Mouse (Mus musculus) urinary bladder, postnatal 14 days (tissue): ENCODE measurements at regions not wholly inside any gene's neighbourhood (a gene's known extent, or its start where the extent isn't known, plus 50 kb on each side); places are given as distances from the start of the nearest gene placed in this dataset.

Experiments used
- DNase-seq: peaks from one replicate; pipeline ENCODE4 v3.0.0; 2021; ENCODE audit warnings: low spot score

DNA sequence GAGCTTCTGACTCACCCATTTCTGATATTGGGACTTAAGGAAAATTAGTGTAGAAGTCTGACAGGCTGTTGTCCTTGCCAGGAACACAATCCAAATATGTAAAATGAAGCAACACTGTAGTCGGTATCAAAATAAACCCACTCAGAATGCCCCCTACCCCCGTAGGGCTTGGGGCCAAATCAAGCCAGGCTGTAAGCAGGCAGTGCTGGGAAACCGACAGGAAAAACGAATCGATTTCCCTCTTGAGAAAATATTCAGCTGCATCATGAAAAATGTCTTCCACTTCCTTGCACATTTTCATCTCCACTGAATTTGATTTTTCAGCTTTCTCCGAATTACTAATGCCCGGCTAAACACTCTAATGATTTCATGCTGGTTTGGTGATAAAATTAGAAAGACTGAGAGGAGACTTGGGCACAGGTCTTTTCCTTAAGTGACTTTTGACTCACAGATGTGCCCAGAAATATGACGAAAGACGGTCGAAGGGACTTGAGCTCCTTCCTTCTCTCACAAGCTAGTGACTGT lies 485.7 kb downstream of the Fat4 start:
- no peak for DNase-seq

DNA sequence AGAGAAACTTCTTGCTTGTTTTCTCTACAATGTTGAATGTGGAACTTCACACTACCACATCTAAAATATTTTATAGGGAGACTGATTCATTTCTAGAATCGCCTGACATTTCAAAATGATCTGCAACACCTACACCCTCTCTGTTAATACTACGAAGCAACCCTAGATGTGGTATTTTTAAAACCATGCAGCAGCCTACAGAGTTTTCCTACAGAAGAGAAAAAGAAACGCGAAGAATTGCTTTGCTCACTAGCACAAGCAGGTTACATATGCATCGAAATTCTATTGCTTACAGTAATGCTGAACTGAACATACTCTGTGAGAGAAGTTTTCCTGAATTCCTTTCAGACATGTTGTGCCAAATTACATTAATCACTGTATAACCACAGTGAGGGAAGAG lies 488.7 kb downstream of the Fat4 start:
- no peak for DNase-seq

DNA sequence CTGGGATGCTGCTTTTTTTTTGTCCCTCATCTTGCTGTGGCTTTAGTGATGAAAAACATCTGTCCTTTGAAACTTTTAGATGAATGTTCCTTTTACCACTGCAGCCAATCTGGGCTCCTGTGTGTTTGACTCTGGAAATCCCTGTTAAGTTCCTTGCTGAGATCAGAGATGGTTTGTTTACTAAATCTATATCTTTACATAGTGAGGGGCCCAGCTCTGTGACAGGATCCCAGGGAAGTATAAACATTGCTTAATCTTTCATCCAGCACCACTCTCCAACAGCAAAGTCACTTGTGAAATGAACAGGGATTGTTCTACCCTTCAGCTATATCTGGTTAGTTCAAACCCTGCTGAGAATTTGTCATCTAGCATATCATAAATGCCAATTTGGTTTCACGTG lies 501.8 kb downstream of the Fat4 start:
- DNase-seq, result no peak

DNA sequence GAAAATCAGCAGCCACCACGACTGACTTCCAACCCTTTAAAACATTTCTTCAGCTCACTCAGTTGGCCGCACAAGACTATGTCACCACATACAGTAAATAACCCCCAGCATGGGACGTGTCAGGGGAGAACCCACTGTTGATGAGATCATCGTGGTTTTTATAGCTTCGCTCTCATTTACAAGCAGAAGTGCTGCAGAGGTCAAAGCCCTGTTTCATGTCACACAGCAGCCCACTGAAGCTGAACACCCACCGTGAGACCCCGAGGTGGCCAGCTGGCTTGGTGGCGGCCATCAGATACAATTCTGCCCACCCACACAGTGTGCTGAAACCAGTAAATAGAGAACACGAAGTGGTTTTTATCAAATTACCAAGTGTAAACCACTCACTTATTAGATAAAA lies 503.7 kb downstream of the Fat4 start:
- no peak for DNase-seq

DNA sequence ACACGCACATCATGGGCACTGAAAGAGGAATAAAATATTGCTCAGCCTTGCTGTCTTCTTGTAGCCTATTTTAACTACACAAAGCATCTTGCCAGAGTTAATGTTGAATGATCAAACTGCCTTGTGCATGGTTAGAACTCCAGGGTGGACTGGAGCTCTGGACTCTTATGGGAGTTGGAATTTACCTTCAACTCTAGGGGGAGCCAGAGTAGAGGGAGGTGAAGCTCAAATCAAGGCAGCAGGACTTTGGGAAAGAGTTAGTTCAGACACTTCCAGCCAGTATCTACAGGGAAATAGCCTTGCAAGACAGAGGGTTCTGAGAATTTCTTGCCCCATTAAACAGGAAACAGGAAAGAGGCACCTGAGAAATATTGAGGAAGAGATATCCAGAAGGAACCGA lies 505.3 kb downstream of the Fat4 start:
- DNase-seq, result no peak

DNA sequence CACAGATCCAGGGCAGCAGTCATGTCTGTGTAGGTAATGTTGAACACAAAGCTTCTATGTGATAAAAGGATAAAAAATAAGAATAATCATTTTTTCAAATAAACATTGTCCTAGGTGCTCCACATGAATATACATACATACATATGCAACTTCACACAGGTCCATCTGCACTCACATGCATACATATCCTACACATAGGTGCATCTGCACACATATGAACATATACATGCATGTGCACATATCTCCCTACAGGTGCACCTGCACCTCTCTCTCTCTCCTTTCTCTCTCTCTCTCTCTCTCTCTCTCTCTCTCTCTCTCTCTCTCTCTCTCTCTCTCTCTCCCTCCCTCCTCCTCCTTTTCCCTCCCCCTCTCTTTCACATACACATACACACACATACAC lies 509.9 kb downstream of the Fat4 start:
- DNase-seq, result no peak

DNA sequence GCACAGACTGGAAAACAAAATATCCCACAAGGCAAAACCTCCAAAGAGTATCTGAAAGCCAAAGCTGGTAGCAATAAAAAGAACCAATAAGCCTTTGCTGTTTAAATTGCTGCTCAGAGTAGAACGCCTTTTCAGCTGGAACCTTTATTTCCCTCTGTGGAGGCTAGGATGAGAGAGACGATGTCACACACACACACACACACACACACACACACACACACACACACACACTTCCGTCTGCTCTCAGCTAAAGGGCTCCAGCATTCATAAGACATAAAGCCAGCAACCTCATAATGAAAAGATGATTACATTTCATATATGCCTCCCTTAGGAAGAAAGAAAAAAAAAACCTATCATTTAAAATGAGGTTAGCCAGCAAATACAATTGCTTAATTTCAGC lies 510.5 kb downstream of the Fat4 start:
- DNase-seq, result no peak

DNA sequence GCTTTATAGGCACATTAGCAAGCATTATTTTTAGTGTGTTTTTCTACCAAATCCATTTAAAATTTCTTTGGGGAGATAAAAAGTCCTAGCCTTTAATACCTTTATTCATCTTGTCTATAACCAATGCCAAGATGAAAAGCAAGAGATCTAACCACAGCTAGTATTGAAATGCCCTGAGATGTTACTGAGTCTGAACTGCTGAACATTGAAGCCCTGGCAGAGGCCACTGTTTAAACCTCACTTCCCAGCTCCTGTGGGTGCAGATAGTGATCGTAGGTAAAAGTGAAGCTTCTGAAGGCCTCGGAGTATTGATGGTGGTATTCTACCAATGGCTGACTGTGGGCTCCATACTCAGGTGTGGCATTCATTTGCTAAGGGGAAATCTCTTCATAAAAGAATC lies 510.9 kb downstream of the Fat4 start:
- DNase-seq, result no peak

DNA sequence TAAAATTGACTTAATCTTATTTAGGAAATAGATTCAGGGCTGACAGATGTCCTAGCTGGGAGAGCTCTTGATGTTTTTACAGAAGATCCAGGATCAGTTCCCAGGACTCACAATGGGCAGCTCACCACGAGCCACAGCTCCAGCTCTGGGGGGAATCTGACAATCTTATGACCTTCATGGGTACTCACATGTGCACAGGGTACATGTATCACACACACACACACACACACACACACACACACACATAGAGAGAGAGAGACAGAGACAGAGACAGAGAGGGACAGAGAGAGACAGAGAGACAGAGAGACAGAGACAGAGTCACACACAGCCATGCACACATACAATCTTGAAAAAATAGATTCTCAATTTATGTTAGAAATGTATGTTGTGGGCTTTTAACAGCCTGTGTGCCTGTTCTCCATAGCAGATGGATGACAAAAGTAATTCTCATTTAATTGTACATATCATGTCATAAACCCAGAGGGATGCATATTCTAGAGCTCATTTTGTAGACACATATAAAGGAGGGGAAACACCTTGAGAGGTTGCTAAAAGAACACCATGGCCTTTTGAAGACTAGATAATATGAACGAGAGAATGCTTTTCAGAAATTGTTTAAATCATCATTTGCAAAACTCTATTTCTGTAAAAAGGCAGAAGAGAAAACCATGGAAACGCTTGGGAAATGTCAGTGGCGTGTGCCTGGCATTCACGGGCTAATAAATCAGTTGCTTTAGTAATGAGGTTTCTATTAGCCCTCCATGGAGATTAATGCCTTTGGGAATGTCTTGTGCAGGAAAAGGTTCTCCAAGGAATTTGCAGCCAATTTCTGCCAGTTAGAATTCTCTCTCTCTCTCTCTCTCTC lies 538.3 kb downstream of the Fat4 start:
- no peak for DNase-seq

DNA sequence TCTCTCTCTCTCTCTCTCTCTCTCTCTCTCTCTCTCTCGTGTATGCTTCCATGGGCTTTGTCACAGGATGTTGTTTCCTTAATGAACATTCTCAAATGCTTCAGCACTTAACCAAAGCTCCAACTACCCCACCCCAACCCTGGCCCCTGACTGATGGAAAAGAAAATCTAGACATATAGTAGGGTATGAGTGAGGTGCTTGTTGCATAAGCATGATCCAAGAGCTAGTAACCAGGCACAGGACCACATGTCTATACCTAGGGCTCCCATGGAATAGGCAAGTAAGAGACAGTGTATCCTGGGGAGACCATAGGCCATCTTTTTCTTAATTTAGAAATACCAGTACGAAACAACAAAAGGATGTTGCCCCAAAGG lies 538.9 kb downstream of the Fat4 start:
- no peak for DNase-seq

DNA sequence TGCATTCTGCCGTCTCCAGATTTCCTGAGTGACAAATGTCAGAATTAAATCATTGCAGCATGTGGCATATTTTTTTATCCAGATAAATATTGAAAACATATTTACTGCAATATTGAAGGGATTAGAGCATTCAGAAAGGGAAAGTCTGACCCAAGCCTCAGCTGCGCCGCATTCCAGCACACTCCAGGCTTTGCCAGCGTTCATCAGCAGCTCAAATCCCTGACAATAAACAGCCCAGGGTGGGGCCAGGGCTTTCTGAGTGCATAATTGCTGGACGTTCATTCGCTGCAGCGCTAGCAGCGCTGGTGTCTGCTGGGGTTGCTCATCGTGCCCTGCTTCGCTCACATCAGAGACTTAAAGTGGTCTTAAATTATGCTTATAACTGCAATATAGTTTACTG lies 556.6 kb downstream of the Fat4 start:
- peak; percentile 27 for DNase-seq

DNA sequence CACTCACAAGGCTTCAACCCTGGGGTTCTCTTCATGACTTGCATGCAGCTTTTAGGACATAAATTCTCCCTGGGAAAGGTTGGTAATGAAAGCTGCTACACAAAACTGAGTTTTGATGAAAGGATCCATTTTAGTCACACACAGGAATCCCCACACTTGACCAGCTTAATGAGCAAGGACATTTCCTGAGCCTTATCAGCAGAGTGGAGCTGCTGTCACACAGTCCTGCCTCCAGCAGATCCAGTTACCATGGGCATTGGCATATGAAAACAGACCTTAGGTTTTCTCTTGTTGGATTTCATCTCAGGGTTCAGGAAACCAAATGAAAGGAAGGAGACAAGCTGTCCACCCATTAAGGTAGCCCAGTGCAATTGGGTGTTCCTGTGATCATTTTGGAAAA lies 568.9 kb downstream of the Fat4 start:
- DNase-seq, result no peak

DNA sequence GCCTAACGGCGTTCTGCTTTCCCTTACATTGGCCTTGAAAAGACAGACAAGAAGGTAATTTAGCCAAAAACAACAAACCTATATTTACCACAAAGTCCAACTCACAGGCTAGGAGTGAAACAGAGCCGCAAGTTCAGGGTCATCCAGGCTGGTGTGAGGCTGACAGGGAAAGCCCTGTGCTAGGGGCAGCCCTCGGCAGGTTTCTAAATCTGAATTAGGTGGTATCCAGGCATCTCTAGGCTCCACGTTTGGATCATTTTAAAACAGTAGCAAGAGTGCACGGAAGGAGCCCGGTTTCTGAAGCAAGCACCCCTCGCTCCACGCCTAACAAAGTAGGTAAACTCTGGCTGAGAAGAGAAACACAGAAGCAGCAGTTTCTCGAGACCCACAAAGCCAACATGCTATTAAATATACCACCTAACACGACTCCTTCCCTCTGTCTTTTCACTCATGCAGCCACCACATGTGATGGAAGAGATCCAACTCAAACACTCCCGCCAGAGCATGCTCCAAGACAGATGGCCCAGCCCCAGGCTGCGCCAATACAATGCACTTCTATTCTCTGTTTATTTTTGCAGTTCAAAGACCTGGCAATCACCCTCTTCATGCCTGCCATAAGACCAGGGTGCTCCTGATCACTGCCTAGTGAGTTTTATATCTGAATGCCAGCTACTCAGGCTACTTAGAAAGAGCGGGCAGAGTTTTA lies 573.6 kb downstream of the Fat4 start:
- no peak for DNase-seq

DNA sequence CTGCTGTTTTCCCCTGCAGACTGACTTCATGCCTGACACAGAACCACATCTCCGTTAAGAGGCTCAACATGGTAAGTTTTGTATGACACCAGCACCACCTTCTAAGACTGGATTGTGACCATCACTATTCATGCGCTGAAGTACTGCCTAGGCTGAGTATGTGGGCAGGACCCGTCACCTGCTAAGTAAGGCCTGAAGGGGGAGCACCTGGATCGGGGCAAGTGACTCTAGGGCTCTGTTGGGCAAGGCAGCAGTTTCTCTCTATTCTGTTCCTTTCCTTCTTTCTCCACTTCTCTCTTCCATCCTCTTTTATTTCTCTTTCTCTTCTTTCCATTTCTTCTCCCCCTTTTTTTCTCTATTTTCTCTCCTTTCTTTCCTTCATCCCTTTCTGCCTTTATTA lies 574.8 kb downstream of the Fat4 start:
- DNase-seq, result no peak

DNA sequence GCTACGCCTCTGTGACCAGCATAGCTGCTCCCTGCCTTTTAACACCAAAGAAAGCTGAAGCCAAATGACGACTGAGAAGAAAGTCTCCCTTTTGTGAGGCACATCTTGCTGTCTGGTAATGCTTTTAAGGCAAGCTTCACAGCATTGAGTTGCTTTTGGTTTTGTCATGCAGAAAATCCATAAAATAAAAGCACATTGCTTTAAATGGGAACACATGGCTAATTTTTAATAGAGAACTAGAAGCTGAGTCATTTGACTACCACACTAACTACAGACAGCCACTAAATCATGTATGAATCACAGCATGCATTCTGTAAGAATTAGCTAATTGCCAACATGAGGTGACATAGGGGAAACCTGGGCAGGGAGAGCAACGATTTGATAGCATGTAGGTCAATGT lies 579.1 kb downstream of the Fat4 start:
- no peak for DNase-seq

DNA sequence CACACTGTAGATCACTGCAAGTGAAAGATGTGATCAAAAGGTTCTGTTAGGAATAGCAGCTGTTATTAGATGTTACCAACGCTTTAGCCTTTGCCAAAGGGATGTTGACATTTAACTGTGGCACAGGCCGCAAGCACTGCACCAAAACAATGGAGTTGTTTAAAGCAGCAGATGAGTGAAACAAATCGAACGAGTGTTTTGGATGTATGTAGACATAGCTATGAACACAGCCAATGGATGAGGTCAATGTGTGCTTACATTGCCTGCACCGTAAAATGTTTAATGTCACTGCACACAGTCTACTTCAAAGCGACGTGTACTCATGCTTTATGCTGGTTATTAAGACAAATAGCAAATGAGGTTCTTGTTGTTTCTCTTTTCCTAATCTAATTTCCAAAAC lies 602.7 kb downstream of the Fat4 start:
- DNase-seq, result no peak

DNA sequence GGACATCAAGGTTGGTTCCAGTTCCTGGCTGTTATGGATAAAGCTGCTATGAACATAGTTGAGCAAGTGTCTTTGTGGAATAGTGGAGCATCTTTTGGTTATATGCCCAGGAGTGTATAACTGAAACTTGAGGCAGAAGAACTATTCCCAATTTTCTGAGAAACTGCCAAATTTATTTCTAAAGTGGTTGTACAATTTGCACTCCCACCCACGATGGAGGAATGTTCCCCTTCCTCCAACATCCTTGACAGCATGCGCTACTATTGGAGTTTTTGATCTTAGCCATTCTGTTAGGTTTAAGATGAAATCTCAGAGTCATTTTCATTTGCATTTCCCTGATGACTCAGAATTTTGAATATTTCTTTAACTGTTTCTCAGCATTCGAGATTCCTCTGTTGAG lies 607.6 kb downstream of the Fat4 start:
- DNase-seq, result no peak

DNA sequence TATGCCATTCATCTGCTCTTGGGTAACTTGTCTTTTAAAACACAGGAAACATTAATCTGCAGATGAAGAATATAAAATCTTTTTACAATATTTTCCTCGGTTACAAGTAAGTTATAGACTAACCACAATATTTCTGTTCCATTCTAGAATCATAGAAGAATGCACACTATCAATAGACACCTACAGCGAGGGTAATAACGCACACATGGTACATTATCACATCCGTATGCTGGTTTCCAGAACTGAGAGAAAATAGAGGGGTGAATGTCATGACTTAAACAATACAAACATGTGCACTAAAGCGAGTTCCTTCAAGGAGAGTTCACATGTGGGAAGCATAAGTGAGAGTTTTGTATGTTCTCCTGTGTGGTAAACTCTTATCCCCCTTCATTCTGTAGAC lies 641.3 kb downstream of the Fat4 start:
- no peak for DNase-seq

DNA sequence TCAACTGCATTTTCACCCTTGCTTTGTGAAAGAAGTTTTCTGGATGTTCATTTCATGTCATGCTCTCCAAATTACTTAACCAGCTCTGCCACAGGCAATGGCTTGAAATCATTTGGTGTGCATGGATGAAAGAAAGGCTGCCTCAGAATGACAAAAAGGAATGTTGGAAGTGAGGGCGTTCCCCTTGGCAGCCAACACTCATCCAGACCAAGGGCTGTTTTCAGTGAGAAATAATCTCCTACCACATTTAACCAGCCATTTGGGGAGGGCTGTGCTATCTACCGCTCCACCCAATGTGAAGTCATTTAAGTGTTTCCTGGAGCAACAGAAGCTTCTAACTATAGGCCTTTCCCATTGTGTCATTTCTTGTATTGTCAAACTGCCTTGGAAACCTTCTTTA lies 650.8 kb downstream of the Fat4 start:
- DNase-seq, result no peak

DNA sequence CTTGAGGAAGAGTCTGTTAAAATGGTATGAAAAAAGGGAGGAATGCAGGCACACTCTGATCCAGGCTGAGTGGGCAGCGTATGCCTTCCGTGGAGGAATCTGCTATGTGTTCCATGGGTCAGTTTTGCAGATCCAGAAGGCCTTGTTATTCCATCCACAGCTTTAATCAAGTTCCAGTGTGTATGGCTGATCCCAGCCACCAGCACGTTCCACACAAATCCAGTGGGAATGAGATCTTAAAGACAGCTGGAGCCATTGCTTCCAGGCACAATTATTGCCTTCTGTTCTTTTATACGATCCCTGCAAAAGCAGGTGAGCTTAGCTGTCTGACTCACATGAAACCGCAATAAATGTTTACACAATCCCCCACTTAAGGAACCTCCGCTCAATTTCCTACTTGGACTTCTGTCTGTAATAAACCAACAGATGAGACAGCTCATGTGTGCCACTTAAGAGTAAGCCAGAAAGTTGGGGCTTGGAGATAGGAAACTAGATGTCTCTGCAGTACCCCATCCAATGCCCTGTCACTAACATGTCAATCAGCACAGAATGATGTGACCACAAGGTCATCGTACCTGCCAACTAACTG lies 653.9 kb downstream of the Fat4 start:
- DNase-seq, result no peak

DNA sequence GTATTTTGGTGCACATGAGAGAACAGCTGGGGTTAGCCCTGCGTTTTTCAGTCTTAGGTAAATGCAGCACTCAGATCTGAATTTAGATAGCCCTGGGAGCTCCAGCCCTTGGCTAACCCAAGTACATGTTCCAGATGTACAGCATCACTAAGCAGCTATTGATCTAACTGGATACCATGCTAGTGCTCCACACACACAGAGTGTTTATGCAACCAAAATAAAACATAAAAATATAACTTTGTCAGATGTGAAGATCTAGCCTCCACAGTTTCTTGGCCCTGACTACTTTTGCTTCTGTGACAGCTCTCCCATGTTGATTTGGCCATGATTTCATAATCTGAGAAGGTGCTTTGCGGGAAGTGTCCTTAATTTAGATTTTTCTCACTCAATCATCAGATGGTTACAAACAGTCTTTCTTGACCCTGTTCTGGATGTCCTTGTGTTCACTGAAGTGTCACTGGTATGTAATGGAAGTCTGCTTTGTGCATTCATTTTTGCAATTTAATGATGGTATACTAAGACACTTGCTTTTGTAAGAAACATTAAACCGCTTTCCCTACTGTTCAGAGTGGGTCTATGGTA lies 672.8 kb downstream of the Fat4 start:
- no peak for DNase-seq

DNA sequence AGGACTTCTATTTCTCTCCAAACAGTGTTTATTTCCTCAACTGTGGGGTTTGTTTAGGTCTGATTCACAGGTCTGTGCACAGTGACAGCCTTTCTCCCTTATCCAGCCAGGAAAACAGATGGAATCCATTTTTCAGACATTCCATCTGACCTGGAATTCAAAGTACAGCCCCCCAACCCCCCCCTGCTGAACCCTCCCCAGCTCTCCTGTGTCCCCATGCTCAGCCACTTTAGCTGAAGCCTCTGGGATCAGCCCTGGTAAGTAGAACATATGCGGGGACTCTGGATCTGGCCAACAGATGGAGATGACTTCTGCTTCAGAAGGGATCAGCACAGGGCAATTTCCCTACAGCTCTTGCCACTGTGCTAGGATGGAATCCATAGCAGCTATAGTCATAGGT lies 674.2 kb downstream of the Fat4 start:
- no peak for DNase-seq
